Mouse (Mus musculus) CD4-positive naive resting alpha-beta T cell, adult 76 days (primary cell): Measurements from ENCODE around the gene Sox3. TPM values are rescaled to one million over a fixed set of nuclear protein-coding genes. Genes with fewer than 3 reads are reported as not detected.

Experiments
- total RNA-seq: library from RNA; stranded (reverse); gene quantifications from one replicate; pipeline ENCODE4 v1.2.4, GENCODE M21; 2023

Sox3 gene
- total RNA-seq, result not detected

DNA sequence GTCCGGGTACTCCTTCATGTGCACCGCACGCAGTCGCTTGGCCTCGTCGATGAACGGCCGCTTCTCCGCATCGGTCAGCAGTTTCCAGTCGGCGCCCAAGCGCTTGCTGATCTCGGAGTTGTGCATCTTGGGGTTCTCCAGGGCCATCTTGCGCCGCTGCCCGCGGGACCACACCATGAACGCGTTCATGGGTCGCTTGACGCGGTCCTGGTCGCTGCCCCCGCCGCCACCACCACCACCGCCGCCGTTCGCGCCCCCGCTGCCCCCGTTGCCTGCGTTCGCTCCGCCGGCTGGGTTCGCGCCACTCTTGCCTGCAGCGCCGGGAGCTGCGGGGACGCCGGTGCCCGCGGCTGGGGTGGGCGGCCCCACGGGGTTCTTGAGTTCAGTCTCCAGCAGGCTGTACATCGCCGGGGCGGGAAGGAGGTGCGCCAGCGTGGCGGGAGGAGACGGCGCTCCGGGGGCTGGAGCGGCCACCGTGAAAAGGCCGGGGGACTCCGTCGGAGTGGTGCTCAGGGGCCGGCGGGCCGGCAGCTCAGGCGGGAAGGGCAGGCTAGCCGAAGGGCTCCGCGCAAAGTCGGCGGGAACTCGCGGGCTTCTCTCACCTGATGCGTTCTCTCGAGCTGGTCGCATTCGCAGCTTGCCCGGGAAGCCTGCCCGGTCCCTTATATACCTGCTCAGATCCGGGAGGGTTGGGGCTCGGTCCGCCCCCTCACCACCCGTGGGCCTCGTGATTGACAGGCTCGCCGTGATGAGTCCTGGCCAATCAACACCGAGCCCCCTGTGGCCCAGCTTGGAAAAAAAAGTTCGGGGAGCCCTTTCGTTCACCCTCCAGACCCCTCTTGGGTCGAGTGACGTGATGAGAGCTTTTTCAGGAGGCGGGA, at the start of gene Sox3:
Gene Sox3 (minus strand): TSS at position 630 of the 881 bp plus-strand sequence.

